Mouse (Mus musculus): ENCODE data around the gene Hdac10.

Gene Hdac10

DNA sequence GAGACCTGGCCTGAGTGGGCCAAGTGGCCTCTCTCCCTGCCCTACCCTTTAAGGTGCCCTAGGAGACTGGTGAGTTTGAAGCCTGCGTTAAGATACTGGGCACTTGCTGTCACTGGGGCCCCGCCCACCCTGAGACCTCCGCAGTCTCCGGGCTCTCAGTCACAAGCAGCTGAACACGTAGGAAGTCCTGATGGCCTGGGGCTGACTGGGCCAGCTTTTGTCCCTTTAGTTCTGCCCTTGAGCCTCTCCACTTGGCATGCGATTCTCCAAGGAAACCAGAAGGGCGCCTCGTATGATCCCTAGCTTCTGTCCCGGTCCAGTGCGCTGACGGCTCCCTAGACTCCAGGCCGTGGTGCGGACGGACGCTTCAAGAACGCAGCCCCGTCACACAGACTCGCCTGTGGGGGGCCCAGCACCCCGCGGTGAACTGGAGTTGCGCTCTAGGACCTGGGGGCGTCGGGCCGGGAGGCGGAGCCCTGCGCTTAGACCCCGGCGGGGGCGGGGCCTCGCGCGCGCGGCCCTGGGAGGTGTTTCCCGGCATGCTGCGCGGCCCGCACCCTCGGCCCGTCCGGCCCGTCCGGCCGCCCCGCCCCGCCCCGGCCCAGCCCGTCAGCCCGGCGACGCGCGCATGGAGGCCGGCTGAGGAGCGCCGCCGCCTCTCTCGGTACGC is 52.9 kb downstream of the Hdac10 start:
- TF ChIP-seq GATA4 (IDR thresholded peaks at IDR 0.05; ENCODE audit: insufficient replicate concordance, low read length) = no peak

DNA sequence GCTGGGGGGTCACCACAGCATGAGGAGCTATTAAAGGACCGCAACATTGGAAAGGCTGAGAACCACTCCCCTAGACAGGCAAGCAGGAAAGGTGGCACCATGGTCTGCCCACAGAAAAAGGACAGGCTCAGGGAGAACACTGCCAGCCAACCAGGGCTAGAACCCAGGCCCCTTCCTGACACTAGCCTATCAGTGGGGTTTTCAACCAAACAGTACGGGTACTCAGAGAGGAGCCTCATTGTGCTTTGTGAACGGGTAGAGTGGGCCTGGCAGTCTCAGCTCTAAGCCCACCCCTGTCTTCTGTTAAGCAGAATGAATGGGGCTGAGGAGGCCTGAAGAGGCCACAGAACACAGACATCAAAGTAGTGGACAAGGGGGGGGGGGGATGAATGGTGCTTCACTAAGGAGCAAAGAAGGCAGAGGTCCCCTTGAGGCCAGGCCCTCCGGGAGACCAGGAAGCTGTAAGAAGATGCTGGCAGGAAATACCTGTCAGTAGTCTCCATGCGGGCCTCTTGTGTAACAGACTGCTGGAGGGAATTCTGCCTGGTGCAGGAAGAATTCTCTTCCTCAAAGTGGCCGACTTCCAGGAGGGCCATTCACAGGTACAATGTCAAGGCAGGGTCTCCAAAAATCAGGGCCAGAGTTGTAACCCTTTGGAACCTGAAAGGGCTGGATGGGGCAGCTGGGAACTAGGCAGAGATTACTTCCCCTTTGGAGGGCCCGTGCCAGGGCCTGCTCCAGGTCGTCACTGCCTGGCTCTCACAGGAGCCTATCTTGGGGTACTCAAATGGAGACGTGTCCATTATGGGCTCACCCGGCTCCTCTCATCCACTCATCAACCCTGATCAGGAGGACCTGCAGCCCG is 53.7 kb downstream of the Hdac10 start, which contains the start of gene Trabd:
Trabd (plus strand) TSS at position 512 of the 865 bp plus-strand sequence.
- TF ChIP-seq GATA4 (IDR thresholded peaks at IDR 0.05; ENCODE audit: insufficient replicate concordance, low read length) = no peak

DNA sequence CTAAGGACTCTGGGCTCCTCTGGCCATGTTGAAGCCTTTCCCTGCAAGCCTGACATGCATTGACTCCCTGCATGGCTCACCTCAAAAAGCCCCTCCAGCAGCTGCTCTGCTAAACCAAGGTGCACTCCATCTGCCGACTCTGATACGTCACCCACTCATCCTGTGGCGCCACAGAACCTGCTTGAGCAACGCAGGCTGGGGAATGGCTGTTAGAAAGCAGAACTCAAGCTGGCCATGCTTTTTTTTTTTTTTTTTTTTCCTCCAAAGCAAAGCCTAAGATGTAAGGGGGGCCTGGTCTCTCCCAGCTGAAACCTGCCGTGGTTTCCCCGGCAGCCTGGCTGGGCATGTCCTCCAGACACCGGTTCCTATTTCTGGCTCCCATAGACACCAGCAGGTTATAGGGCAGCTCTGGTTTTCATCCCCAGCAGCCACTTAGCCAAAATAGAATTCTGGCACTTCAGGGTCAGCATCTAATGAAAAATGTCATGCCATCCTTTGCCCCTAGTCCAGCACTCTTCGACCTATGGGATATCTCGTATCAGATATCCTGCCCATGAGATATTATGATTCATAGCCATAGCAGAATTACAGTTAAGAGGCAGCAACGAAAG is 54.4 kb downstream of the Hdac10 start:
- TF ChIP-seq GATA4 (IDR thresholded peaks at IDR 0.05; ENCODE audit: insufficient replicate concordance, low read length) = no peak
